Mouse (Mus musculus) ovary, adult 2 months (tissue): ENCODE measurements around the gene Gm20917. TPM values are rescaled to one million over a fixed set of nuclear protein-coding genes. Genes with fewer than 3 reads are reported as not detected.

Experiments used
- polyA plus RNA-seq: library from polyadenylated mRNA; depleted of rRNA; stranded (reverse); fragments of >200 nt; gene quantifications from 2 replicates; pipeline ENCODE4 v1.2.3, GENCODE M21; 2012; rRNA removed

Gm20917 gene
- polyA plus RNA-seq = not detected in 2 replicates

DNA sequence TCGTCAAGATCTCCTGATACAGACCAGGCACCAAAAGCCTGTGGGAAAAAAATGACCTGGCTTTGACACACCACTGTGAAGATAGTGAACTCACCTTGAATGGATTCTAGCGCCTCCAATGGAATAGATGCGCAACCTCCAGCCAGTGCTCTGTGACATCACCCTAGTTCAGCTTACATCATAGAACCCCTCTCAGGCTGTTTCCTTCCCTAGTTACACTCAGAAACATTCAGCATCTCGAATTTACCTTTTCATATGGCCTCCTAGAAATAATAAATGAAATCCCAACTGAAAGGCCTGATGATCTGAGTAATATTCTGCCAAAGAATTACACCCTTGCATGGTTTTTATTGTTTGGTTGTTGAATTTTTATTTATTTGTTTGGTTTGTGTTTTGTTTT is at the start of gene Gm20917:
Gene Gm20917, minus strand, starts transcription at position 101 of the 400 bp plus-strand sequence.

Other genes starting within 250 kb of the Gm20917 start
- gene Gm20916, start 168.4 kb upstream of the Gm20917 start, polyA plus RNA-seq = not detected in 2 replicates